Mouse (Mus musculus): Measurements from ENCODE around the gene Itgb5. TPM values are rescaled to one million over a fixed set of nuclear protein-coding genes. Genes with fewer than 3 reads are reported as not detected.
A peak's percentile ranks its signal among the peaks of the same experiment; 100 is the strongest.

The Itgb5 gene
- polyA plus RNA-seq, 1 experiment from 2014 or later = 41.4 TPM

- 53% methylated on average over 2 of the region's 2 CpGs for WGBS
- no peak overlapping the region for H3K27ac ChIP-seq (ENCODE audit: low read depth)
- no peak overlapping the region for H3K4me3 ChIP-seq (ENCODE audit: low read depth, low read length)
- DNase-seq (ENCODE audit: low spot score) (no peak), ATAC-seq (replicated peaks; ENCODE audit: low FRiP score, low TSS enrichment, low read depth) (no peak)
- H3K27me3 ChIP-seq (replicated peaks; ENCODE audit: control insufficient read depth, insufficient read depth, low read length) = no peaks in the 10 kb centered on the region
- no peaks in the 10 kb centered on the region for H3K36me3 ChIP-seq (ENCODE audit: control insufficient read depth, insufficient read depth, low read length)
- H3K4me1 ChIP-seq (replicated peaks; ENCODE audit: control insufficient read depth, insufficient read depth, low read length) = peaks cover 25% of the 10 kb centered on the region
- H3K9ac ChIP-seq (ENCODE audit: low read length) = no peak overlapping the region
- no peak overlapping the region for H3K4me2 ChIP-seq (ENCODE audit: low read length)
- no peaks in the 10 kb centered on the region for H3K9me3 ChIP-seq (ENCODE audit: control insufficient read depth, low read length)
Observed at GRCm38 (mm10) chr16:33931682-33932081, 102.2 kb downstream of the Itgb5 start.

GRCm38 (mm10) chr16:33932126-33932525 is 102.7 kb downstream of the Itgb5 start:
- Histone ChIP-seq H3K4me2 (ENCODE audit: low read length) (no peak overlapping the region), H3K27me3 (replicated peaks; ENCODE audit: control insufficient read depth, insufficient read depth, low read length) (no peaks in the 10 kb centered on the region), H3K4me1 (replicated peaks; ENCODE audit: control insufficient read depth, insufficient read depth, low read length) (peaks cover 25% of the 10 kb centered on the region), H3K36me3 (ENCODE audit: control insufficient read depth, insufficient read depth, low read length) (no peaks in the 10 kb centered on the region), H3K9ac (ENCODE audit: low read length) (no peak overlapping the region), H3K27ac (ENCODE audit: low read depth) (no peak overlapping the region), H3K9me3 (ENCODE audit: control insufficient read depth, low read length) (no peaks in the 10 kb centered on the region), H3K4me3 (ENCODE audit: low read depth, low read length) (no peak overlapping the region)
- DNase-seq (ENCODE audit: low spot score) (no peak), ATAC-seq (replicated peaks; ENCODE audit: low FRiP score, low TSS enrichment, low read depth) (no peak)
- WGBS = 59% methylated on average over 5 of the region's 5 CpGs

- ATAC-seq (replicated peaks; ENCODE audit: low FRiP score, low TSS enrichment, low read depth) = no peak
- Histone ChIP-seq H3K36me3 (ENCODE audit: control insufficient read depth, insufficient read depth, low read length) (no peaks in the 10 kb centered on the region), H3K27me3 (replicated peaks; ENCODE audit: control insufficient read depth, insufficient read depth, low read length) (no peaks in the 10 kb centered on the region), H3K9me3 (ENCODE audit: control insufficient read depth, low read length) (no peaks in the 10 kb centered on the region), H3K4me2 (ENCODE audit: low read length) (no peak overlapping the region), H3K4me1 (replicated peaks; ENCODE audit: control insufficient read depth, insufficient read depth, low read length) (peaks cover 22% of the 10 kb centered on the region), H3K4me3 (ENCODE audit: low read depth, low read length) (no peak overlapping the region), H3K27ac (ENCODE audit: low read depth) (no peak overlapping the region), H3K9ac (ENCODE audit: low read length) (no peak overlapping the region)
- 91% methylated on average over 11 of the region's 11 CpGs for WGBS
- DNase-seq (ENCODE audit: low spot score) = no peak
Observed at GRCm38 (mm10) chr16:33933411-33933810, 103.9 kb downstream of the Itgb5 start.

GRCm38 (mm10) chr16:33934701-33935406 is 105.4 kb downstream of the Itgb5 start:
- H3K27ac ChIP-seq (ENCODE audit: low read depth) = peak overlapping the region; percentile 72
- no peak overlapping the region for H3K4me3 ChIP-seq (ENCODE audit: low read depth, low read length)
- 52% methylated on average over 5 of the region's 5 CpGs for WGBS
- DNase-seq (ENCODE audit: low spot score) (no peak), ATAC-seq (replicated peaks; ENCODE audit: low FRiP score, low TSS enrichment, low read depth) (no peak)
- H3K36me3 ChIP-seq (ENCODE audit: control insufficient read depth, insufficient read depth, low read length) = no peaks in the 10 kb centered on the region
- peaks cover 26% of the 10 kb centered on the region for H3K4me1 ChIP-seq (replicated peaks; ENCODE audit: control insufficient read depth, insufficient read depth, low read length)
- no peaks in the 10 kb centered on the region for H3K9me3 ChIP-seq (ENCODE audit: control insufficient read depth, low read length)
- H3K9ac ChIP-seq (ENCODE audit: low read length) = no peak overlapping the region
- H3K4me2 ChIP-seq (ENCODE audit: low read length) = no peak overlapping the region
- H3K27me3 ChIP-seq (replicated peaks; ENCODE audit: control insufficient read depth, insufficient read depth, low read length) = no peaks in the 10 kb centered on the region

GRCm38 (mm10) chr16:33935407-33935785 is 105.9 kb downstream of the Itgb5 start:
- no peaks in the 10 kb centered on the region for H3K27me3 ChIP-seq (replicated peaks; ENCODE audit: control insufficient read depth, insufficient read depth, low read length)
- peaks cover 31% of the 10 kb centered on the region for H3K4me1 ChIP-seq (replicated peaks; ENCODE audit: control insufficient read depth, insufficient read depth, low read length)
- no peak overlapping the region for H3K9ac ChIP-seq (ENCODE audit: low read length)
- ATAC-seq (replicated peaks; ENCODE audit: low FRiP score, low TSS enrichment, low read depth) = no peak
- H3K9me3 ChIP-seq (ENCODE audit: control insufficient read depth, low read length) = no peaks in the 10 kb centered on the region
- no peak overlapping the region for H3K27ac ChIP-seq (ENCODE audit: low read depth)
- no peaks in the 10 kb centered on the region for H3K36me3 ChIP-seq (ENCODE audit: control insufficient read depth, insufficient read depth, low read length)
- no peak overlapping the region for H3K4me3 ChIP-seq (ENCODE audit: low read depth, low read length)
- DNase-seq (ENCODE audit: low spot score) = no peak
- 93% methylated on average over 6 of the region's 6 CpGs for WGBS
- H3K4me2 ChIP-seq (ENCODE audit: low read length) = no peak overlapping the region

GRCm38 (mm10) chr16:33936885-33937284 is 107.4 kb downstream of the Itgb5 start:
- H3K4me3 ChIP-seq (ENCODE audit: low read depth, low read length) = no peak overlapping the region
- DNase-seq (ENCODE audit: low spot score) (no peak), ATAC-seq (replicated peaks; ENCODE audit: low FRiP score, low TSS enrichment, low read depth) (no peak)
- no peak overlapping the region for H3K27ac ChIP-seq (ENCODE audit: low read depth)
- H3K27me3 ChIP-seq (replicated peaks; ENCODE audit: control insufficient read depth, insufficient read depth, low read length) = no peaks in the 10 kb centered on the region
- no peaks in the 10 kb centered on the region for H3K9me3 ChIP-seq (ENCODE audit: control insufficient read depth, low read length)
- 90% methylated on average over 4 of the region's 4 CpGs for WGBS
- no peak overlapping the region for H3K9ac ChIP-seq (ENCODE audit: low read length)
- no peaks in the 10 kb centered on the region for H3K36me3 ChIP-seq (ENCODE audit: control insufficient read depth, insufficient read depth, low read length)
- H3K4me2 ChIP-seq (ENCODE audit: low read length) = no peak overlapping the region
- peaks cover 45% of the 10 kb centered on the region for H3K4me1 ChIP-seq (replicated peaks; ENCODE audit: control insufficient read depth, insufficient read depth, low read length)

- Histone ChIP-seq H3K4me1 (replicated peaks; ENCODE audit: control insufficient read depth, insufficient read depth, low read length) (peaks cover 52% of the 10 kb centered on the region), H3K27ac (ENCODE audit: low read depth) (no peak overlapping the region), H3K9ac (ENCODE audit: low read length) (no peak overlapping the region), H3K9me3 (ENCODE audit: control insufficient read depth, low read length) (no peaks in the 10 kb centered on the region), H3K27me3 (replicated peaks; ENCODE audit: control insufficient read depth, insufficient read depth, low read length) (no peaks in the 10 kb centered on the region), H3K36me3 (ENCODE audit: control insufficient read depth, insufficient read depth, low read length) (no peaks in the 10 kb centered on the region), H3K4me2 (ENCODE audit: low read length) (no peak overlapping the region), H3K4me3 (ENCODE audit: low read depth, low read length) (no peak overlapping the region)
- WGBS = 78% methylated on average over 8 of the region's 8 CpGs
- no peak for DNase-seq (ENCODE audit: low spot score)
- no peak for ATAC-seq (replicated peaks; ENCODE audit: low FRiP score, low TSS enrichment, low read depth)
Observed at GRCm38 (mm10) chr16:33937567-33937966, 108.1 kb downstream of the Itgb5 start.

- Histone ChIP-seq H3K27ac (ENCODE audit: low read depth) (no peak overlapping the region), H3K4me1 (replicated peaks; ENCODE audit: control insufficient read depth, insufficient read depth, low read length) (peaks cover 57% of the 10 kb centered on the region), H3K9ac (ENCODE audit: low read length) (no peak overlapping the region), H3K4me3 (ENCODE audit: low read depth, low read length) (no peak overlapping the region), H3K36me3 (ENCODE audit: control insufficient read depth, insufficient read depth, low read length) (no peaks in the 10 kb centered on the region), H3K27me3 (replicated peaks; ENCODE audit: control insufficient read depth, insufficient read depth, low read length) (no peaks in the 10 kb centered on the region), H3K4me2 (ENCODE audit: low read length) (no peak overlapping the region), H3K9me3 (ENCODE audit: control insufficient read depth, low read length) (no peaks in the 10 kb centered on the region)
- ATAC-seq (replicated peaks; ENCODE audit: low FRiP score, low TSS enrichment, low read depth) (no peak), DNase-seq (ENCODE audit: low spot score) (no peak)
- WGBS = 59% methylated on average over 12 of the region's 12 CpGs
Observed at GRCm38 (mm10) chr16:33938311-33939132, 109.1 kb downstream of the Itgb5 start.

All from intestine, embryonic 14.5 days (tissue).